In genomic region chr5:121842665-121843118, GRCm38 (mm10) we compare ENCODE assay signal across 8 mouse cellular contexts. TPM values are rescaled to one million over a fixed set of nuclear protein-coding genes. Genes with fewer than 3 reads are reported as not detected.
DNase-seq lines count a peak whose midpoint lies in the region; ATAC-seq and TF ChIP-seq lines count a peak whose summit lies in the region.

No protein-coding gene starts in this region.

- 1% methylated on average over 33 of the region's 33 CpGs for WGBS in hindbrain, postnatal 0 days

- H3K9me3 ChIP-seq in hindbrain, postnatal 0 days (ENCODE audit: low read length), result no peaks in the 10 kb centered on the region

- TF ChIP-seq CTCF in hindbrain, postnatal 0 days (IDR thresholded peaks at IDR 0.05; ENCODE audit: low read depth), result peak; percentile 94

- peaks cover 9% of the 10 kb centered on the region; the same call in 1 of the 2 replicates for H3K4me1 ChIP-seq in hindbrain, postnatal 0 days (ENCODE audit: insufficient read depth, low read length)

- H3K9ac ChIP-seq in hindbrain, postnatal 0 days (replicated peaks; ENCODE audit: low read length), result peak overlapping the region; percentile 45; the same call in 1 of the 2 replicates

- ATAC-seq in activated CD4-positive, CD25-positive, alpha-beta regulatory T cell, adult 4 months, result peak; percentile 44
- peak; percentile 52 for ATAC-seq in hindbrain, postnatal 0 days
- peak; percentile 62 for ATAC-seq in megakaryocyte-erythroid progenitor cell, adult 5-6 weeks (replicated peaks; ENCODE audit: low FRiP score, low TSS enrichment, poor library complexity, severe bottlenecking)

- 0 out of 2 replicates have a peak, but pooled peaks cover 8% of the 10 kb centered on the region for H3K27me3 ChIP-seq in hindbrain, postnatal 0 days (ENCODE audit: insufficient read depth, low read length)

- peak; percentile 73 to 89 for DNase-seq in cerebellum, postnatal 4 days (ENCODE audit: low spot score in 2 of 2)
- DNase-seq in gastrocnemius, postnatal 10 days, result peak; percentile 91
- peak; percentile 84 for DNase-seq in hindbrain, postnatal 0 days (ENCODE audit: low spot score)
- DNase-seq in left cerebral cortex, postnatal 36 days (ENCODE audit: low spot score in 2 of 2), result peak; percentile 75 to 78
- DNase-seq in right cerebral cortex, postnatal 14 days, result peak; percentile 87
- DNase-seq in urinary bladder, postnatal 25 days (ENCODE audit: low spot score), result peak; percentile 88

- H3K36me3 ChIP-seq in hindbrain, postnatal 0 days (ENCODE audit: insufficient read depth, low read length), result no peaks in the 10 kb centered on the region

- peak overlapping the region; percentile 74 for H3K4me2 ChIP-seq in hindbrain, postnatal 0 days (ENCODE audit: low read depth, low read length)

- intact Hi-C loops in left cerebral cortex, postnatal 36 days (cut with DNase I), result loop anchor here (5.0 to 10.0 kb wide), 2 partner anchors 48 to 130 kb away; partner anchors contain the start of gene Atxn2

- H3K27ac ChIP-seq in hindbrain, postnatal 0 days, result peak overlapping the region; percentile 3; the same call in 1 of the 2 replicates

- H3K4me3 ChIP-seq in hindbrain, postnatal 0 days (ENCODE audit: low read length), result peak overlapping the region; percentile 44

RNA-seq across cellular contexts. Expression of gene Sh2b3, which starts 5.2 kb away (rescaled TPM):
- 10 to 100 TPM in 1 of 2 experiments, 1 to 10 TPM in 1; 9.8 to 11.6 TPM for polyA plus RNA-seq in activated CD4-positive, CD25-positive, alpha-beta regulatory T cell, adult 4 months (2017; shearing (Covaris generic))
- total RNA-seq in gastrocnemius, postnatal 10 days (2021), result 10 to 100 TPM; 18.3 to 22.5 TPM
- 24.7 and 31.0 TPM in 2 replicates for total RNA-seq in hindbrain, postnatal 0 days (2014; rRNA removed)
- polyA plus RNA-seq in hindbrain, postnatal 0 days (2015; fragmentation: Nextera tagmentation; extraction: Ambion mirVana), result 6.5 and 6.6 TPM in 2 replicates
- 10 to 100 TPM; 22.0 to 22.5 TPM for total RNA-seq in left cerebral cortex, postnatal 36 days (2021)
- total RNA-seq in megakaryocyte-erythroid progenitor cell, adult 5-6 weeks (2014; fragmentation: Nextera tagmentation), result 11.2 and 13.3 TPM in 2 replicates
- total RNA-seq in megakaryocyte-erythroid progenitor cell, adult 5-6 weeks (2017), result 5.1 and 5.3 TPM in 2 replicates

RNA-seq across cellular contexts. Expression of gene Pheta1, which starts 6.1 kb away (rescaled TPM):
- 1 to 10 TPM in 1 of 2 experiments, under 1 TPM in 1; 0.60 to 1.2 TPM for polyA plus RNA-seq in activated CD4-positive, CD25-positive, alpha-beta regulatory T cell, adult 4 months (2017; shearing (Covaris generic))
- total RNA-seq in gastrocnemius, postnatal 10 days (2021), result 1 to 10 TPM; 6.4 to 7.6 TPM
- 48.9 and 52.5 TPM in 2 replicates for total RNA-seq in hindbrain, postnatal 0 days (2014; rRNA removed)
- polyA plus RNA-seq in hindbrain, postnatal 0 days (2015; fragmentation: Nextera tagmentation; extraction: Ambion mirVana), result 28.0 and 28.3 TPM in 2 replicates
- 10 to 100 TPM in 1 of 2 experiments, 1 to 10 TPM in 1; 9.1 to 11.4 TPM for total RNA-seq in left cerebral cortex, postnatal 36 days (2021)
- 2.9 and 4.2 TPM in 2 replicates for total RNA-seq in megakaryocyte-erythroid progenitor cell, adult 5-6 weeks (2014; fragmentation: Nextera tagmentation)
- 0.42 and 2.6 TPM in 2 replicates for total RNA-seq in megakaryocyte-erythroid progenitor cell, adult 5-6 weeks (2017)

Comparison
In these comparisons a context has a peak if more than half of its experiments do, and no peak if none do; other contexts are left out.
1. Peak in every context shown above with its lines: DNase-seq, ATAC-seq, H3K4me3 ChIP-seq and H3K27ac ChIP-seq.